Mouse (Mus musculus) bone marrow, adult 2 months (tissue): ENCODE measurements around the gene Ric8b. TPM values are rescaled to one million over a fixed set of nuclear protein-coding genes. Genes with fewer than 3 reads are reported as not detected.

Source experiments
- H3K27ac ChIP-seq: fragments of 200-500 bp; 2 replicates; pipeline ENCODE4 v1.5.1; 2012; ENCODE audit warnings: low read depth, mild to moderate bottlenecking, control low read depth, inconsistent platforms, low read length; ENCODE audit not compliant: control insufficient read depth, poor library complexity, insufficient read depth
- H3K4me1 ChIP-seq: fragments of 200-500 bp; 2 replicates; pipeline ENCODE4 v1.6.1; 2011; ENCODE audit warnings: low read length; ENCODE audit not compliant: control insufficient read depth, insufficient read depth
- H3K4me3 ChIP-seq: fragments of 200-500 bp; replicated peaks from 2 replicates; pipeline ENCODE3; 2011; ENCODE audit warnings: mild to moderate bottlenecking, low read depth, low read length, control low read depth; ENCODE audit not compliant: control insufficient read depth
- CTCF ChIP-seq: fragments of 200-500 bp; IDR thresholded peaks from 2 replicates; pipeline ENCODE4 v1.5.1; 2011; ENCODE audit warnings: low read length, control low read depth; ENCODE audit not compliant: control insufficient read depth, insufficient read depth
- POLR2A ChIP-seq: fragments of 200-500 bp; IDR thresholded peaks from 2 replicates; pipeline ENCODE4 v1.6.1; 2011; ENCODE audit warnings: low read depth, mild to moderate bottlenecking, control low read depth, low read length, borderline replicate concordance; ENCODE audit not compliant: control insufficient read depth
- WGBS: fragments of 180-500 bp; shearing (Covaris S2); methylation state at CpG from one replicate; pipeline ENCODE4 v1.1.7; 2018; 5-methylcytosine and 5-hydroxymethylcytosine counted together
- polyA plus RNA-seq: library from polyadenylated mRNA; stranded (reverse); fragments of >200 nt; gene quantifications from 2 replicates; pipeline ENCODE4 v1.2.4, GENCODE M21; 2011; ENCODE audit warnings: low replicate concordance; ENCODE audit not compliant: missing spikeins, insufficient read depth, insufficient read length

The Ric8b gene
- polyA plus RNA-seq, 1 experiment, result 9.4 TPM

DNA sequence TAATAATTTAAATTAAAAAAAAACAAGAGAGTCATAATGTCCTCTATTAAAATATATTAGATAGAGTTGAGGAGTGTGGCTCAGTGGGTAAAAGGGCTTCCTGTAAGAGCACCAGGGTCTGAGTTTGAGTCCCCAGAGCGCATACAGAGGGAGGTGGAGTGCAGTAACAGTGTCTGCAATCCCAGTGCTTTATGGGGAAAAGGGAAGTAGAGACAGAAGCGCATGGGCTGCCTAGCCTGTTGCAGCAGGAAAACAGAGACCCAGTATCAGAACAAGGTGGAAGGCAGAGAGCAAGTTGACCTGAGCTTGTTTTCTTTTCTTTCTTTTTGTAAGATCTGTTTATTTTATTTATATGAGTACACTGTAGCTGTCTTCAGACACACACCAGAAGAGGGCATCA is 41.2 kb downstream of the Ric8b start:
- Histone ChIP-seq H3K4me1 (peaks cover 9% of the 10 kb centered on the region), H3K4me3 (no peak overlapping the region), H3K27ac (no peak overlapping the region)
- TF ChIP-seq CTCF, result no peak
- no peak for TF ChIP-seq POLR2A
- 50% methylated on average over 2 of the region's 2 CpGs for WGBS

DNA sequence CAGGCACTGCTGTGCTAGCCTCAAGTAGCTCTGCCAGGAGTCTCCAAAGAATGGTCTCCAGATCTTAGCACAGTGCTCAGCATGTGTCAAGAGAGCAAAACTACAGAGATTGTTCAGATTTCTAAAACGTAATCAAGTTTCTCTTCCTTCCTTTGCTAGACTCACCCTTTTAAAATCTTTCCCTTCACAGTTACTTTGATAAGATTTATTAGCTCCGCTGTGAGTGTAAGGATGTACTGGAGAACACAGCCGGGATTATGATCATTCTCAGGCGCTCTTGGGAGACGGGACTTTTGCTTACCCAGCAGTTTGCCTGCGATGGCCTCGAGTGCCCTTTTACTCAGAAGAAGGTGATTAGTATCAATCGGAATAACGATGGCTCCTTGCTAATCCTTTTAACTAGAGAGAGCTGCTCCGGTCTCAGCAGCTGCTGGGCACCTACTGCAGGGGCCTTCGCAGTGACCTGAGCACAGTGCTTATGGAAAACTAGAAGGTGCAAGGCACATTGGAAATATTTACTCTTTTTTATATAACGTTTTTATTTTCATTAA is 43.0 kb downstream of the Ric8b start:
- peaks cover 9% of the 10 kb centered on the region for H3K4me1 ChIP-seq
- no peak overlapping the region for H3K27ac ChIP-seq
- TF ChIP-seq CTCF, result no peak
- no peak for TF ChIP-seq POLR2A
- H3K4me3 ChIP-seq, result no peak overlapping the region
- WGBS, result 92% methylated on average over 12 of the region's 12 CpGs

DNA sequence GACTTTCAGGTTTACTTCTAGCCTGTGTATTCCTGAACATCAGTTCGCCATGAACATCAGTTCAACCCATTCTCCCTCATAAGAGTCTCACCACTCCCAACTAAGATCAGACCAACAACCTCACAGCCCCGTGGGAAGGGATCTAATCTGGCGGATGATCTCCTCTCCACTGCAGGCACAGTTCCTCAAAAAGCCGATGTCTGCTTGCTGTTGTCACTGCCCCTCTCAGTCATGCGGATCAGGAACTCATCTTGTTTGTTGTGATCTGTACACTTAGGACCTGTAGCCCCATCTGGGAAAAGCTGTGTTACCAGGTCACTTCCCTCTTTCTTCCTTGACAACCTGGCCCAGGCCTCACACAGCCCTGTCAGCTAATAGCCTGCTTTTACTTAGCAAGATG is 45.7 kb downstream of the Ric8b start:
- TF ChIP-seq CTCF (no peak), POLR2A (no peak)
- no peaks in the 10 kb centered on the region for H3K4me1 ChIP-seq
- no peak overlapping the region for H3K27ac ChIP-seq
- no peak overlapping the region for H3K4me3 ChIP-seq
- WGBS, result 59% methylated on average over 5 of the region's 5 CpGs

DNA sequence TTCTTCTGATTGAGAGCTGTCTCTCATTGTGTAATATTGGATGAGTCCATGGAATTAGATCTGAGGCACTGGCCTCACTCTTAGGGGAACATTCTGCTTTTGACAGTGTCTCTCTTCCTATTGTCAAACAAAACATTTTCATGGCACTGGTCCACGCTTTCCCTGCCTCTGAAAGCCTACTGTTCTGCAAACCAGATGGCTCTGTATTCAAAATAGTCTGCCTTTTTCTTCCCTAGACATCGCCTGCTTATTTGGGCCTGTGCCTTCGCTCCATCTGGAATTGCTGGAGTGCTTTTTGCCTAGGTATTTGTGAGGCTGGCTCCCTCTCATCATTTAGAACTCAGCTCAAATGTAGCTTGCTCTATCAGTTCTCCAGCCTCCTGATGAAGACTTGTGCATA is 46.3 kb downstream of the Ric8b start:
- TF ChIP-seq CTCF, result no peak
- TF ChIP-seq POLR2A, result no peak
- 84% methylated on average over 3 of the region's 3 CpGs for WGBS
- Histone ChIP-seq H3K27ac (no peak overlapping the region), H3K4me1 (no peaks in the 10 kb centered on the region), H3K4me3 (no peak overlapping the region)

DNA sequence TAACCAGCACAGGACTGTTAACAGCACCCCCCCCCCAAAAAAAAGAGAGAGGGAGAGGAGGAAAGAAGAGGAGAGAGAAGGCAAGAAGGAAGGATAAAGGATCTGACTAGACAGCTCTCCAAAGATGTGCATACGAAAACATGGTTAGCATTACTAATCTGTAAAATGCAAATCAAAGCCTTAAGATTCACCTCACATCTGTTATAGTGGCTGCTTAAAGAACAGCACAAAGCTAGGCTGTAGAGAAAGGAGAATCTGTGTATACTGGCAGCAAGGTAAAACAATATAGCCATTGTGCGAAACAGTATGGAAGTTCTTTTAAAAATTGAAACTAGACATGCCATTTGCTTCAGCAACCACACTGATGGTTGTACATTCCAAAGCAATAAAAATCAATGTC is 49.1 kb downstream of the Ric8b start:
- TF ChIP-seq CTCF (no peak), POLR2A (no peak)
- Histone ChIP-seq H3K4me1 (0 out of 2 replicates have a peak, but pooled peaks cover 2% of the 10 kb centered on the region), H3K27ac (no peak overlapping the region), H3K4me3 (no peak overlapping the region)
- WGBS, result 90% methylated on average over 2 of the region's 2 CpGs

DNA sequence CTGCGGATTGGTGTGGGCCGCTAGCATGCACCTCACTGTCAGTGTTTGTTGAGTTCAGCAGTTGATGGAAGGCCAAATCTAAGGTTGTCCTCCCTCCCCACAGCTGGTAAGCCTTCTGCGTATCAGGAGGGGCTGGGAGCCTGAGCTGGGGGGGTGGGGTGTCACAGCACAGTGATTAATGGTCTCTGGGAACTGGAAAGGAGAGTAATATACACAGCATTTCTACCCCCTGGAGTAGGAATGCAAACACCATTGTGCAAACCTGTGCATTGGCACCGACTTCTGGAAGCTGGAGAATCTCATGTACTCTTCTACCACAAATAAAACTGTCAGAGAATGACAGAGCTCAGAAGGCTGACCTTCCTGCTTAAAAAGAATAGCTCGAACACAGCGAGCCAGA is 50.2 kb downstream of the Ric8b start:
- Histone ChIP-seq H3K27ac (no peak overlapping the region), H3K4me1 (0 out of 2 replicates have a peak, but pooled peaks cover 2% of the 10 kb centered on the region), H3K4me3 (no peak overlapping the region)
- WGBS, result 86% methylated on average over 6 of the region's 6 CpGs
- TF ChIP-seq POLR2A (no peak), CTCF (no peak)

DNA sequence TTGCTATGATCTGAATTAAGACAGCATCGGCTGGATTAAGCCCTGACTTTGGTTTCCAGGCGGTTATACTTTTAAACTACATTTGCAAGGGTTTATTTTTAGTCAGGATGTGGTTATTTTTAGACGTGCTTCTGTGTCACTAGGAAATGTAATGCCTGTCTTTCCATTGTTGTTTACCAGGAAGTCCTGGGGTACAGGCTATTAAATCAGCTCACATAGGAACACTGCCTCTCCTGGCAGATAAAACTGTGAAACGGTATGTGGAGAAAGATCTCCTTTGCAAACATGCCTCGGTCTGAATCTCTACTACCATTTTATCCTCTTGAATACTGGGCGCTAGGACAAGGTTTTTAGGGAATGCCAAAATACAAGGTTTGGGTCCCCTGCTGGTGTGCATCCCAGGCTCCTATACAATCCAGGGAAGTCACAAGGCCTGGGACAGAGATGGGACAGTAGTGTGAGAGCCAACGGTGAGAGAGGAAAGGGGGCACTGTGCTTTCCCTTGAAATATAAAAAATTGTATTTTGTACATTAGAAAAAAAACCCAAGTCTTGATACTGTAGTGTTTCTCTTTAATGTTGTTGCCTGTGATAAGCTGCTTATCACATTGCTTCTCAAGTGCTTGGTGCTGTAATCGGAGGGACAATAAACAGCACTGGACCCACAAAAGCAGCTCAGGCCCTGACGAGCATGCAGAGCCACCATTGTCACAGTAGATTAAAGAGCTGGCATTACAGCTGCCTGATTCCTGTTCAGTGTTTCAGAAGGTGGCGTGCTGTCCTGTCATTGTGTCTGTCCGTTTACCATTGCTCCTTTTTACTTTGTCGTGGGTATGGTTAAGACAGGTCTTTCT is 51.7 kb downstream of the Ric8b start:
- H3K27ac ChIP-seq, result no peak overlapping the region
- TF ChIP-seq CTCF, result no peak
- TF ChIP-seq POLR2A, result no peak
- 46% methylated on average over 12 of the region's 12 CpGs for WGBS

DNA sequence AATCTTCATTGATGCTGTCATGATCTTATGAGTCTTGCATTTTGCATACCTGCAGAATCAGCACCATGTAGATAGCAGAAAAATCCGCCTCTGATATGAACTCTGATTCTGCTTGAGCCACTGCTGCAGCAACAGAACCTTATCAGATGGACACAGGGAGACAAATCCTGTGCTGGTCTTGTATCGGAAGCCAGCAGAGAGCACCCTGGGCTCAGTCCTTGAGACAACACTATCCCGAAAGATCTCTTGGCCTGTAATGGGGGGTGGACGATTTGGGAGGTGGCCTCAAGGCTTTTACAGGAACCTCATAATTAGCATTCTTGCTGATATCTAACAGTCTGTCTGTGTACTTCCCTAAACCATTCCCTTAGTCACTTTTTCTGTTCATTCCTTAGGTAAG is 57.8 kb downstream of the Ric8b start:
- 52% methylated on average over 4 of the region's 4 CpGs for WGBS
- no peaks in the 10 kb centered on the region; the same call in 1 of the 2 replicates for H3K4me1 ChIP-seq
- TF ChIP-seq CTCF, result no peak
- no peak for TF ChIP-seq POLR2A
- H3K4me3 ChIP-seq, result no peak overlapping the region
- H3K27ac ChIP-seq, result no peak overlapping the region

More for the DNA sequence above, 51.7 kb downstream of the Ric8b start:
- no peak overlapping the region for H3K4me3 ChIP-seq
- 0 out of 2 replicates have a peak, but pooled peaks cover 2% of the 10 kb centered on the region for H3K4me1 ChIP-seq
